Mouse (Mus musculus) spleen, postnatal 4 days (tissue): ENCODE measurements around the gene Cox20.
"Not testable (repeated sequence)": the region's sequence is repeated elsewhere in the genome, so short reads cannot be mapped to it uniquely, and the experiment has no call there.

ENCODE experiments used
- DNase-seq, 2 experiments: peaks; one replicate each; pipeline ENCODE4 v3.0.0; 2022; ENCODE audit warnings: low spot score in 2 of 2

The Cox20 gene

GRCm38 (mm10) chr1:178320038-178320722, 1.2 kb downstream of the Cox20 start:
- peak in 1 of 2 experiments; percentile 48 for DNase-seq

GRCm38 (mm10) chr1:178320723-178321590, 2.0 kb downstream of the Cox20 start:
- DNase-seq, result no peak

- DNase-seq, result no peak
Measured at GRCm38 (mm10) chr1:178321730-178322357, 2.9 kb downstream of the Cox20 start.

GRCm38 (mm10) chr1:178323235-178323634, 4.3 kb downstream of the Cox20 start:
- DNase-seq, result no peak

GRCm38 (mm10) chr1:178324568-178324967, 5.6 kb downstream of the Cox20 start:
- no peak for DNase-seq

- DNase-seq, result no peak
Measured at GRCm38 (mm10) chr1:178326357-178326756, 7.4 kb downstream of the Cox20 start.

GRCm38 (mm10) chr1:178326950-178327349, 8.0 kb downstream of the Cox20 start:
- DNase-seq, result no peak

GRCm38 (mm10) chr1:178329017-178329416, 10.1 kb downstream of the Cox20 start:
- no peak for DNase-seq

GRCm38 (mm10) chr1:178329946-178330345, 11.0 kb downstream of the Cox20 start:
- no peak for DNase-seq

GRCm38 (mm10) chr1:178335860-178336261, 16.9 kb downstream of the Cox20 start:
- DNase-seq, result no peak

- peak; percentile 93 to 97 for DNase-seq
Measured at GRCm38 (mm10) chr1:178336289-178336775, 17.4 kb downstream of the Cox20 start.

- peak; percentile 62 to 86 for DNase-seq
Measured at GRCm38 (mm10) chr1:178336777-178337481, 18.0 kb downstream of the Cox20 start.

- peak; percentile 95 to 99 for DNase-seq
Measured at GRCm38 (mm10) chr1:178337551-178338317, 18.8 kb downstream of the Cox20 start, which contains the start of gene Hnrnpu. Hnrnpu (minus strand) TSS chr1:178337797.

GRCm38 (mm10) chr1:178338318-178338641, 19.4 kb downstream of the Cox20 start:
- peak; percentile 38 to 70 for DNase-seq

GRCm38 (mm10) chr1:178340213-178340612, 21.3 kb downstream of the Cox20 start:
- no peak for DNase-seq

GRCm38 (mm10) chr1:178341435-178341834, 22.5 kb downstream of the Cox20 start:
- DNase-seq, result no peak

GRCm38 (mm10) chr1:178342063-178342462, 23.1 kb downstream of the Cox20 start:
- DNase-seq, result no peak

- no peak for DNase-seq
Measured at GRCm38 (mm10) chr1:178342612-178343011, 23.7 kb downstream of the Cox20 start.

- not testable (repeated sequence) for DNase-seq
Measured at GRCm38 (mm10) chr1:178344071-178344805, 25.3 kb downstream of the Cox20 start.

- DNase-seq, result no peak
Measured at GRCm38 (mm10) chr1:178350792-178351191, 31.9 kb downstream of the Cox20 start.
